Mouse (Mus musculus): Measurements from ENCODE around the gene Ciz1.

- no peak for TF ChIP-seq CTCF (IDR thresholded peaks at IDR 0.05; ENCODE audit: extremely low read depth, insufficient read depth, insufficient read length, insufficient replicate concordance)
- no peak for TF ChIP-seq POLR2A (IDR thresholded peaks at IDR 0.05; ENCODE audit: low read depth, low read length)
Observed at GRCm38 (mm10) chr2:32357710-32358109, 5.6 kb downstream of the Ciz1 start.

All from spleen, adult 2 months (tissue).